Mouse (Mus musculus) embryonic facial prominence, embryonic 12.5 days (tissue): ENCODE results near the gene Usp7. TPM values are rescaled to one million over a fixed set of nuclear protein-coding genes. Genes with fewer than 3 reads are reported as not detected.

Source experiments
- ATAC-seq: fragments of 200-750 bp; cut with Nextera tagmentation; 2 replicates; pipeline ENCODE4 v1.8.0; 2017; ENCODE audit not compliant: insufficient number of reproducible peaks, insufficient read depth, low FRiP score, low TSS enrichment
- H3K27ac ChIP-seq: fragments of 300-500 bp; sonication (generic); 2 replicates; pipeline ENCODE4 v1.5.1; 2016; ENCODE audit warnings: mild to moderate bottlenecking
- H3K27me3 ChIP-seq: fragments of 300-500 bp; sonication (generic); 2 replicates; pipeline ENCODE4 v1.6.1; 2016; ENCODE audit warnings: mild to moderate bottlenecking, moderate library complexity
- H3K36me3 ChIP-seq: fragments of 300-500 bp; sonication (generic); 2 replicates; pipeline ENCODE4 v1.6.1; 2016; ENCODE audit warnings: mild to moderate bottlenecking
- H3K4me1 ChIP-seq: fragments of 300-500 bp; sonication (generic); 2 replicates; pipeline ENCODE4 v1.6.1; 2016
- H3K4me2 ChIP-seq: fragments of 300-500 bp; sonication (generic); replicated peaks from 2 replicates; pipeline ENCODE4 v1.6.1; 2016; ENCODE audit warnings: mild to moderate bottlenecking, moderate library complexity
- H3K4me3 ChIP-seq: fragments of 300-500 bp; sonication (generic); 2 replicates; pipeline ENCODE4 v1.5.1; 2016; ENCODE audit warnings: mild to moderate bottlenecking
- H3K9ac ChIP-seq: fragments of 300-500 bp; sonication (generic); 2 replicates; pipeline ENCODE4 v1.6.1; 2016; ENCODE audit warnings: mild to moderate bottlenecking, moderate library complexity
- H3K9me3 ChIP-seq: fragments of 300-500 bp; sonication (generic); 2 replicates; pipeline ENCODE4 v1.6.1; 2016; ENCODE audit warnings: mild to moderate bottlenecking, moderate library complexity
- WGBS: fragments of 180-500 bp; shearing (Covaris S2); methylation state at CpG from one replicate; pipeline ENCODE4 v1.1.7; 2016; 5-methylcytosine and 5-hydroxymethylcytosine counted together
- polyA plus RNA-seq: library from polyadenylated mRNA; unstranded; fragments of >200 nt; fragmentation: Nextera tagmentation; extraction: Ambion mirVana; gene quantifications from 2 replicates; pipeline ENCODE4 v1.2.1, GENCODE M21; 2016

Usp7 gene
- polyA plus RNA-seq, 1 experiment from 2014 or later, result 35.1 TPM

DNA sequence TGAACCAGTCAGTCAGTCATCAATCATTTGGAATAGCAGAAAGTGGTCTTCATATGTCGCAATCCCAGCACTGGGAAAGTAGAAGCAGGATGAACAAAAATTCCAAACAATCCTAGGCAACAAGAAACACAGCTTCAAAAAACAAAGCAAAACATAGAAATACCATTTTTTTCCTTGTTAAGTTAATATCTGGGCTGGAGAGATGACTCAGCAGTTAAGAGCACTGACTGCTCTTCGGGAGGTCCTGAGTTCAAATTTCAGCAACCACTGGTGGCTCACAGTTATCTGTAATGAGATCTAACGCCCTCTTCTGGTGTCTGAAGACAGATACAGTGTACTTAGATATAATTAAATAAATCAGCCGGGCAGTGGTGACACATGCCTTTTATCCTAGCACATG, 30.5 kb upstream of the Usp7 start:
- Histone ChIP-seq H3K9me3 (no peaks in the 10 kb centered on the region), H3K4me2 (no peak overlapping the region), H3K36me3 (no peaks in the 10 kb centered on the region), H3K4me3 (no peak overlapping the region), H3K4me1 (no peaks in the 10 kb centered on the region), H3K9ac (no peak overlapping the region), H3K27ac (no peak overlapping the region), H3K27me3 (no peaks in the 10 kb centered on the region)
- 77% methylated on average over 4 of the region's 4 CpGs for WGBS
- no peak for ATAC-seq

DNA sequence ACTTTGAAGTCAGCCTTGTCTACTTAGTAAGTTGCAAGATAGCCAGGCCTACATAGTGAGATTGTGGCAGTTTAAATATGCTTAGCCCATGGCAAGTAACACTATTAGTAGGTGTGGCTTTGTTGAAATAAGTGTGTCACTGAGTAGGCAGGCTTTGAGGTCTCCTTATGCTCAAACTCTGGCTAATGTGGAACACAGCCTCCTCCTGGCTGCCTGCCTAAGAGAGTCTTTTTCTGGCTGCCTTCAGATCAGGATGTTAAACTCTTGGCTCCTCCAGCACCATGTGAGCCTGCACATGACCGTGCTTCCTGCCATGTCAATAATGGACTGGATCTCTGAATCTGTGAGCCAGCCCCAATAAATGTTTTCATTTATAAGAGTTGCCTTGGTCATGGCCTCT, 29.3 kb upstream of the Usp7 start:
- Histone ChIP-seq H3K36me3 (no peaks in the 10 kb centered on the region), H3K27me3 (no peaks in the 10 kb centered on the region), H3K4me2 (no peak overlapping the region), H3K4me3 (no peak overlapping the region), H3K4me1 (no peaks in the 10 kb centered on the region), H3K27ac (no peak overlapping the region), H3K9ac (no peak overlapping the region), H3K9me3 (no peaks in the 10 kb centered on the region)
- ATAC-seq, result no peak
- WGBS, result 87% methylated on average over 1 of the region's 1 CpGs

DNA sequence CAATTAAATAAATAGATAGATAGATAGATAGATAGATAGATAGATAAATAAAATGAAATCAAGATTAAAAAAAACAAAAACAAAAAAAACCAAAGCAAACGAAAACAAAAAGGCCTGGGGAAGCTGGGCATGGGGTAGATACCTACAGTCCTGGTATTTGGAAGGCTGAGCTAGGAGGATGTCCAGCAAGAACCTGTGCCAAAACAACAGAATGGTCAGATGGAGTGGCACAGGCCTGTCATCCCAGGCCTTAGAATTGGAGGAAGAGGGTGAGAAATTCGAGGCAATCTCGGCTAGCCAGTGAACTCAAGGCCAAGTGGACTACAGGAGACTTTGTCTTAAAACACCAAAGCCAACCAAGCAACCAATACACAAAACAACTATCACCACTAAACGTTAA, 25.8 kb upstream of the Usp7 start:
- ATAC-seq, result no peak
- Histone ChIP-seq H3K4me3 (no peak overlapping the region), H3K4me2 (no peak overlapping the region), H3K27ac (no peak overlapping the region), H3K4me1 (no peaks in the 10 kb centered on the region), H3K9me3 (no peaks in the 10 kb centered on the region), H3K9ac (no peak overlapping the region), H3K36me3 (no peaks in the 10 kb centered on the region), H3K27me3 (no peaks in the 10 kb centered on the region)
- WGBS, result 72% methylated on average over 4 of the region's 4 CpGs

DNA sequence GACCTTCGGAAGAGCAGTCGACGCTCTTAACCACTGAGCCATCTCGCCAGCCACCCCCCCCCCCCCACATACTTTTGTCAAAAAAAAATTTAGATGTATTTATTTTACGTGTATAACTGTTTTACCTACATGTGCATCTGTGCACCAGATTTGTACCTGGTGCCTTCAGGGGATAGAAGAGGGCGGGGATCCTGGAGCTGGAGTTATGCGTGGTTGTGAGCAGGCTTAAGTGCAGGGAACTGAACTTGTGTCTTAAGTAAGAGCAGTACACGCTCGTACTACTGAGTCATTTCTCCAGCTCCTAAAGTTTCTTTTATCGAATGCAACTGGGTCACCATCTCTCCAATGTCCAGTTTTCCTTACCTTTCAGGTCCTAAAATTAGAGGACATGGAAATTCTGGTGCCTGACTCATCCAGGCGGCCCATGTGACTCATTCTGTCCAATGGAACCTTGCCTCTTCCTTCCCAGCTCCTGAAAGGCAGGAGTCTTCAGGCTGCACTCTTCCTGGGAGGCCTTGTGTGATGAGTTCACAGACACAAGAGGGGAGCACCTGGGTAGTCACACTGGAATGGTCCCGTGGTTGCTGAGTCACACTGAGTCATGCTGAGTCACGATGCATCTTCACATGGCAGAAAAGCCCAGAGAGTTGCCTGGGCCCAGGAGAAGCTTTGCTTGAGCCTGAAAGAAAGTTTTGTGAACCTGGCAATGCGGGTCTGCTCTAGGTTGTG, 18.5 kb upstream of the Usp7 start:
- Histone ChIP-seq H3K4me1 (no peaks in the 10 kb centered on the region), H3K4me2 (no peak overlapping the region), H3K36me3 (no peaks in the 10 kb centered on the region), H3K27me3 (no peaks in the 10 kb centered on the region), H3K9me3 (no peaks in the 10 kb centered on the region), H3K27ac (no peak overlapping the region), H3K4me3 (no peak overlapping the region), H3K9ac (no peak overlapping the region)
- 89% methylated on average over 14 of the region's 14 CpGs for WGBS
- no peak for ATAC-seq

DNA sequence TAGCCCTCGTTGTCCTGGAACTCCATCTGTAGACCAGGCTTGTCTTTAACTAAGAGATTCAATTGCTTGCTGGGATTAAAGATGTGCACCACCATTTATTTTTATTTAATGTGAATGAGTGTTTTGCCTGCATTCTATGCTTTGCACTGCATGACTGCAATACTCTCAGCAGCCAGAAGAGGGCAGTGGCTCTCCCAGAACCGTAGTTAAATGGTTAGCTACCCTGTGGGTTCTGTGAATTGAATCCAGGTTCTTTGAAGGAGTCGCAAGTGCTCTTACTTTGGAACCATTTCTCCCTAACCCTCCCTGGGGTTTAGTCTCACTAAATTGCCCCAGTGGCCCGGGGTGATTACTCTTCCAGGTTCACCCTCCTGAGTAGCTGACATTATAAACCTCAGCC, 14.6 kb upstream of the Usp7 start:
- H3K4me3 ChIP-seq, result no peak overlapping the region
- H3K9ac ChIP-seq, result no peak overlapping the region
- H3K27ac ChIP-seq, result no peak overlapping the region
- ATAC-seq, result no peak
- H3K9me3 ChIP-seq, result no peaks in the 10 kb centered on the region
- no peaks in the 10 kb centered on the region for H3K36me3 ChIP-seq
- H3K27me3 ChIP-seq, result no peaks in the 10 kb centered on the region
- H3K4me2 ChIP-seq, result no peak overlapping the region
- WGBS, result 16% methylated on average over 4 of the region's 4 CpGs
- H3K4me1 ChIP-seq, result no peaks in the 10 kb centered on the region

DNA sequence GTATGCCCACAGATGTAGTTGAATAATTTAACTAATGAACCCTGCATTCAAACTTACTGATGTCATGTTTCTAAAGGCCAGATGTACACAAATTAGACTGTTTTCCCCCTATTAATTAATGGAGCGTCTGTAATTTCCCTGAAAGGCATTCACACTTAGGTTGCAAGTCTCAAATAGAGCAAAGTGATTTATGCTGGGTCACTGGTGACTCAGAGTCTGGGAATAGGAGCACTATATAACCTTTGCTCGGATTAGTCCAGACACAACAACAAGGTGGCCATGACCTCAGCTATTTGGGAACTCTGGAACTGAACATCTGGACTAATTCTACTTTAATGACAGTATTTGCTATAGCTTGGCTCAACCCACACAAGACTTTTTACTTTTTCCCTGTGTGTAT, 3.8 kb upstream of the Usp7 start:
- Histone ChIP-seq H3K4me3 (no peak overlapping the region), H3K4me1 (no peaks in the 10 kb centered on the region), H3K9me3 (peaks cover 3% of the 10 kb centered on the region; the same call in 1 of the 2 replicates), H3K27me3 (no peaks in the 10 kb centered on the region), H3K4me2 (no peak overlapping the region), H3K36me3 (no peaks in the 10 kb centered on the region), H3K9ac (no peak overlapping the region), H3K27ac (no peak overlapping the region)
- WGBS, result 70% methylated on average over 2 of the region's 2 CpGs
- ATAC-seq, result no peak

DNA sequence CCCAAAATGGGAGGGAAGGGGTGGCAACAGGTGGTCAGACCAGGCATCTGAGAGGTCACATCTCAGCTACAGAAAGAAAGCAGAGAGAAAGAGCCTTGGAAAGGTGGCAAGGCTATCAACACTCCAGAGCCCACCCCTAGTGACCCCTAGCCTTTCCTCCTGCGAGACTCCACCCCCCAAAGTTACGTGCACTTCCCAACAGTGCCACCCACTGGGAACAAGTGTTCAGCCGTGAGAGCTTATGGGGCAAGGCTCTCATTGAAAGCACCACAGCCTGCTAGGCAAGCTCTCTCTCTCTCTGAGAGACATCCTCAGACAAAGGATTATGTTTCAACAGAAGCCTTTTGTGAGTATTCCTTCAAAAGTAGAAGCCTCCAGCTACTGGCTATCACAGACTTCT, 2.8 kb upstream of the Usp7 start:
- H3K4me2 ChIP-seq, result no peak overlapping the region
- no peaks in the 10 kb centered on the region for H3K36me3 ChIP-seq
- H3K9me3 ChIP-seq, result peaks cover 3% of the 10 kb centered on the region; the same call in 1 of the 2 replicates
- H3K27ac ChIP-seq, result no peak overlapping the region
- no peak overlapping the region for H3K4me3 ChIP-seq
- no peak for ATAC-seq
- H3K27me3 ChIP-seq, result no peaks in the 10 kb centered on the region
- no peak overlapping the region for H3K9ac ChIP-seq
- H3K4me1 ChIP-seq, result no peaks in the 10 kb centered on the region
- 19% methylated on average over 3 of the region's 3 CpGs for WGBS

DNA sequence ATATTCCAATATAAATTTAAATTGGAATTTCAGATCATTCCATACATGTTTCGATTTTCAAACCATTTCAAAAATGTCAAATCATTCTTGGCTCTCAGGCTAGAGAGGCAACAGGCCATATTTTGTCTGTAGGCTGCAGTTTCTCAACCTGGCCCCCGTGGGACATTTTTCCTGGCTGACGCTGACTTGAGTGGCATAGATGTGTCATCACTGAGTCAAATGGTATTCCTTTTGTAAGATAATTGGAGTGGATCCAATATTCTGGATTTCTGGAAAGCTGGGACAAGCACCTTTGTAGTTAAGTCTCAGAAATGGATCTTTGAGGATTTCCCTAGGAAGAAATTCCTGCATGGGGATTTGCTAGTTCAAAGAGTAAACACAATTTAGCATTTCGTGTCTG, 1.2 kb downstream of the Usp7 start:
- Histone ChIP-seq H3K4me2 (no peak overlapping the region), H3K27me3 (no peaks in the 10 kb centered on the region), H3K36me3 (no peaks in the 10 kb centered on the region), H3K9ac (no peak overlapping the region), H3K4me1 (no peaks in the 10 kb centered on the region), H3K27ac (no peak overlapping the region), H3K9me3 (no peaks in the 10 kb centered on the region), H3K4me3 (no peak overlapping the region)
- no peak for ATAC-seq
- 86% methylated on average over 4 of the region's 4 CpGs for WGBS

DNA sequence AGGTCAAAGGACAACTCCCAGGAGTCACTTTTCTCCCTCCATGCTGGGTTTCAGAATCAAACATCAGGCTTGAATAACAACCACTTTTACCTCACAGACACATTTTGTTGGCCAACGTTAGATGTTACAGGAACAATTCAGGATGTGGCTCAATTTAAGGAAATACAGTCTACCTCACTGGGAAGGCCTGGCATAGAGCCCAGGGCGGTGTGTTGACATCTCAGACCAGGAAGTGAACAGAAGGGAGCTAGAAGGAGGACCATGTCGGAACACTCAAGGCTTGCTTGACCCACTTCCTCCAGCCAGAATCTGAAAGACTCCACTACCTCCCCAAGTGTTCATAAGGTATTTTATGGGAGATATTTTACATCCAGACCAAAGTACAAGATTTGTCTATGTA, 7.4 kb downstream of the Usp7 start:
- Histone ChIP-seq H3K9ac (no peak overlapping the region), H3K4me1 (no peaks in the 10 kb centered on the region), H3K4me2 (no peak overlapping the region), H3K36me3 (no peaks in the 10 kb centered on the region), H3K9me3 (no peaks in the 10 kb centered on the region), H3K27me3 (no peaks in the 10 kb centered on the region), H3K27ac (no peak overlapping the region), H3K4me3 (no peak overlapping the region)
- 72% methylated on average over 3 of the region's 3 CpGs for WGBS
- no peak for ATAC-seq

DNA sequence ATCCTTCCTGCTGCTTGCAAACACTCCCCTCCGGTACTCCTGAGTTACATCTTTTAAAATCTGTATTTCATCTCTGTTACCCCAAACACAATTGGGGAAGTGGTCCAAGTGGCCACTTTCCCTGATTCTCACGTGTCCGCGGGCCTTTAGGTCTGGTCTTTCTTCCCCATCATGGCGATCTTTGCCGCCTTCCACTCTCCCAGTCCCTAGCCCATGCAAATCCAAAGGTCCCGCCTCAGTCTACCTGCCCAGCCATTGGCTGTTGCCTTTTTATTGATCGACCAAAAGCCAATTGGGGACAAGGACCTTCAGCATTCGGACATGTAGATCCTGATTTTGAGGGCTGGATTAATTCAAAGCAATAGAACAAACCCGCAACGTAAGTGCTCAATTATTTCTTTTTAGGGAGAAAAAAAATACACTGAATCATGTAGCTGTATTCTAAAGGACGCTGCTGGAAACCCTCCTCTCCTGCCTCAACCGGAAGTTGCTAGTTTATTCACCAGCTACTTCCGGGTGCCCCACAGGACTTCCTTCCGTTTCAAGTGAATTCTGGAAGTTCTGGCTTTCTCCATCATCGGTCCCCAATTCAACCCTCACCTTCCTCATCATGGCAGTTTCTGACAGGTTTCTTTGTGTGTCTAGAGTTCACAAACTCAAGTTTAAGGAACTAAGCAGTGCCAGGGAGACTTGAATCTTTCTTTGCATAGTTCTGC, 8.8 kb downstream of the Usp7 start:
- WGBS, result 79% methylated on average over 16 of the region's 16 CpGs

DNA sequence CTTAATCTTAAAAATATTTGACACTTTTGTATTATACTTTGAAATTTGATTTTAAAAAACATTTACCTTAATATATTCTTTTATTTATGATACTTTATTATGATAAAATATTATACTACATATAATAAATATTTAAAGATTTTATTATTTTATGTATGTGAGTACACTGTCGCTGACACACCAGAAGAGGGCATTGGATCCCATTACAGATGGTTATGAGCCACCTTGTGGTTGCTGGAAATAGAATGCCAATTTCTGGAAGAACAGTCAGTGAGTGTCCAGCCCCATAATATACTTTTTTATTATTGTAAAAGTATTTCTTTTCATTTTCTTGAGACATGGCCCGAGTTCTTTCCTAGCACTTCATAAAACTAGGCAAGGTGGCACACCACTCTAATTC, 10.4 kb downstream of the Usp7 start:
- no peaks in the 10 kb centered on the region for H3K9me3 ChIP-seq
- no peaks in the 10 kb centered on the region for H3K4me1 ChIP-seq
- H3K4me2 ChIP-seq, result no peak overlapping the region
- WGBS, result 86% methylated on average over 2 of the region's 2 CpGs
- H3K36me3 ChIP-seq, result no peaks in the 10 kb centered on the region
- H3K4me3 ChIP-seq, result no peak overlapping the region
- no peak for ATAC-seq
- H3K27ac ChIP-seq, result no peak overlapping the region
- no peak overlapping the region for H3K9ac ChIP-seq
- H3K27me3 ChIP-seq, result no peaks in the 10 kb centered on the region

More for the DNA sequence above, 8.8 kb downstream of the Usp7 start:
- Histone ChIP-seq H3K9ac (no peak overlapping the region), H3K27me3 (no peaks in the 10 kb centered on the region), H3K27ac (no peak overlapping the region), H3K4me1 (no peaks in the 10 kb centered on the region), H3K9me3 (no peaks in the 10 kb centered on the region), H3K36me3 (no peaks in the 10 kb centered on the region), H3K4me3 (no peak overlapping the region), H3K4me2 (no peak overlapping the region)
- ATAC-seq, result no peak

DNA sequence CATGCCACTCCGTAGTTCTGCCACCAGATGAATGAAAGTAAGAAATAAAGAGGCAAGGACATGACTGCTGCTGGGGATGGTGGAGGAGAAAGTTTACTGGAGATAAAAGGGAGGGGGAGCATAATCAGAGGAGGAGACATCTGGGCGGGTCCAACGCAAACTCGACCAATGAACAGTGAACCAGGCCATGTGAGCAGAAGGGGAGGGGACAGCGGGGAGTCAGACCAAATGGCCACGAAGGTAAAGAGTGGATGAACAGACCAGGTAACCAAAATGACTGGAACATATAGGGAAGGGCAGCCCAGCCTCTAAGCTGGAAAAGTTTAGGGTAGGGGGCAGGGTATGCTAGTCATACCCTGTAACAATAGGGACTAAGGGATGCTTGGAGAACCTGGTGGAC, 10.9 kb downstream of the Usp7 start:
- Histone ChIP-seq H3K4me1 (no peaks in the 10 kb centered on the region), H3K36me3 (no peaks in the 10 kb centered on the region), H3K4me3 (no peak overlapping the region), H3K4me2 (no peak overlapping the region), H3K27ac (no peak overlapping the region), H3K9ac (no peak overlapping the region), H3K27me3 (no peaks in the 10 kb centered on the region), H3K9me3 (no peaks in the 10 kb centered on the region)
- no peak for ATAC-seq
- WGBS, result 71% methylated on average over 6 of the region's 6 CpGs
